ENCODE assay signal across 8 mouse cellular contexts in the genomic region with DNA sequence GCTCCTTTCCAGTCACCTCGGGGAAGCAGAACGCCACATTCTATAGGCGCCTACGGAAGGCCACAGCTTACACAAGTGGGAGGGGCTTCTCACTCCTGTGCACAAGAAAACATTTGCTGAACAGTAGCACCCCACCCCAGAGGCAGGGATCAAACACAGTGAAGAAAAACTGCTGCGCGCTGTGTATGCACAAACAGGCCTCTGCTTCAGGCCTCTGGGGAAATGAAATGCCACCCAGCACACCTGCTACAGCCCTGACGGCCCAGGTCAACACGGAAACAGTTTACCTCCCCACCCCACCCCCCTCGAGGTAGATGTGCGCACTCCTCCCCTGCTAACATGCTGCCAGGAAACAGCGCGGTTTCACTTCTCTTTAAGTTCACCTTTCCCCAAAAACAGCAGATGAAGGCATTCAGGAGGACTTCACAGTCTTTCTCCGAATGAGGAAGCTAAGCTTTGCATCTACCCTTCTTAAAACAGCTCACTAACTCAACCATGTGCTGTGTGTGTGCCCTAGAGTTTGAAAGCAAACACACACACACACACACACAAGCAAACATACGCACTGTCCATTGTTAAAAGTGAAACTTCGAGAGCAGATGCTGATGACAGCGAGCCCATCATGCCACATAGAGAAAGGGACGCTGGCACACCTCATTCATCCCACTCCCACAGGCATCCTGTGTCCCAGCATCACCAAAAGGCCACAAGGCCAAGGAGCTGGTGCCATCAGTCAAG. TPM values are rescaled to one million over a fixed set of nuclear protein-coding genes. Genes with fewer than 3 reads are reported as not detected.
DNase-seq lines count a peak whose midpoint lies in the region; ATAC-seq lines count a peak whose summit lies in the region.

No protein-coding gene starts in this region.

- H3K9ac ChIP-seq in neural tube, embryonic 13.5 days: no peak overlapping the region; the same call in 1 of the 2 replicates
- H3K9ac ChIP-seq in neural tube, embryonic 15.5 days (replicated peaks): no peak overlapping the region
- H3K9ac ChIP-seq in heart, embryonic 16.5 days (ENCODE audit: low read length): peak overlapping the region; percentile 62

- H3K4me2 ChIP-seq in neural tube, embryonic 13.5 days: no peak overlapping the region
- no peak overlapping the region for H3K4me2 ChIP-seq in neural tube, embryonic 15.5 days
- H3K4me2 ChIP-seq in heart, embryonic 16.5 days (ENCODE audit: low read depth, low read length): peak overlapping the region; percentile 54

- H3K4me3 ChIP-seq in neural tube, embryonic 13.5 days: no peak overlapping the region
- H3K4me3 ChIP-seq in neural tube, embryonic 15.5 days (replicated peaks): no peak overlapping the region
- peak overlapping the region; percentile 5 for H3K4me3 ChIP-seq in heart, embryonic 16.5 days (ENCODE audit: low read length)

- peaks cover 57% of the 10 kb centered on the region for H3K4me1 ChIP-seq in neural tube, embryonic 13.5 days (replicated peaks)
- peaks cover 60% of the 10 kb centered on the region for H3K4me1 ChIP-seq in neural tube, embryonic 15.5 days
- H3K4me1 ChIP-seq in heart, embryonic 16.5 days (ENCODE audit: control insufficient read depth, insufficient read depth, low read length): peaks cover 85% of the 10 kb centered on the region

- 0 out of 2 replicates have a peak, but pooled peaks have one; percentile 4 for ATAC-seq in neural tube, embryonic 13.5 days (ENCODE audit: low read depth)
- ATAC-seq in neural tube, embryonic 15.5 days (ENCODE audit: low FRiP score): no peak
- peak; percentile 15 for ATAC-seq in heart, embryonic 16.5 days (replicated peaks; ENCODE audit: extremely low read depth, insufficient read depth, low FRiP score)

- no peaks in the 10 kb centered on the region for H3K36me3 ChIP-seq in neural tube, embryonic 13.5 days
- H3K36me3 ChIP-seq in neural tube, embryonic 15.5 days: no peaks in the 10 kb centered on the region
- peaks cover 7% of the 10 kb centered on the region for H3K36me3 ChIP-seq in heart, embryonic 16.5 days (ENCODE audit: control insufficient read depth, insufficient read depth)

- H3K27me3 ChIP-seq in neural tube, embryonic 13.5 days: no peaks in the 10 kb centered on the region
- H3K27me3 ChIP-seq in neural tube, embryonic 15.5 days (replicated peaks): no peaks in the 10 kb centered on the region
- no peaks in the 10 kb centered on the region for H3K27me3 ChIP-seq in heart, embryonic 16.5 days (ENCODE audit: control insufficient read depth, insufficient read depth, low read length)

- peak; percentile 74 for DNase-seq in lung, postnatal 25 days (ENCODE audit: low spot score)
- DNase-seq in thymus, postnatal 14 days: peak; percentile 80
- DNase-seq in retina, embryonic 14.5 days (ENCODE audit: low spot score): no peak
- no peak for DNase-seq in adrenal gland, adult 2 months
- DNase-seq in adrenal gland, adult 18-20 months (ENCODE audit: low spot score in 2 of 2): no peak

- WGBS in neural tube, embryonic 13.5 days: 66% methylated on average over 17 of the region's 17 CpGs
- 64% methylated on average over 17 of the region's 17 CpGs for WGBS in neural tube, embryonic 15.5 days
- WGBS in heart, embryonic 16.5 days: 39% methylated on average over 17 of the region's 17 CpGs

- H3K27ac ChIP-seq in neural tube, embryonic 13.5 days (replicated peaks): peak overlapping the region; percentile 18; the same call in 1 of the 2 replicates
- H3K27ac ChIP-seq in neural tube, embryonic 15.5 days (replicated peaks): no peak overlapping the region
- H3K27ac ChIP-seq in heart, embryonic 16.5 days (ENCODE audit: low read length): peak overlapping the region; percentile 89

- no peaks in the 10 kb centered on the region for H3K9me3 ChIP-seq in neural tube, embryonic 13.5 days
- H3K9me3 ChIP-seq in neural tube, embryonic 15.5 days (replicated peaks): no peaks in the 10 kb centered on the region
- H3K9me3 ChIP-seq in heart, embryonic 16.5 days (replicated peaks; ENCODE audit: control insufficient read depth, low read length): peaks cover 2% of the 10 kb centered on the region; the same call in 1 of the 2 replicates

RNA-seq across cellular contexts. Expression of a gene that starts 13.7 kb away (rescaled TPM):
- polyA plus RNA-seq in neural tube, embryonic 13.5 days (2015; fragmentation: Nextera tagmentation; extraction: Ambion mirVana): 22.5 and 27.5 TPM in 2 replicates
- 15.2 and 22.0 TPM in 2 replicates for polyA plus RNA-seq in neural tube, embryonic 15.5 days (2015; fragmentation: Nextera tagmentation; extraction: Ambion mirVana)
- 36.6 and 38.6 TPM in 2 replicates for polyA plus RNA-seq in heart, embryonic 16.5 days (2015; fragmentation: Nextera tagmentation; extraction: Ambion mirVana)
- 100 to 1,000 TPM in 1 of 2 experiments, 10 to 100 TPM in 1; 94.2 to 129 TPM for total RNA-seq in adrenal gland, adult 2 months (2021)
- polyA plus RNA-seq in adrenal gland, adult 2 months (2012; rRNA removed): 23.8 and 34.2 TPM in 2 replicates
- total RNA-seq in adrenal gland, adult 18-20 months (2021): 100 to 1,000 TPM in 1 of 2 experiments, 10 to 100 TPM in 1; 82.2 to 121 TPM

Comparison
In these comparisons a context has a peak if more than half of its experiments do, and no peak if none do; other contexts are left out.
1. DNase-seq: peak in lung, postnatal 25 days (single experiment) and thymus, postnatal 14 days (single experiment); none in retina, embryonic 14.5 days (single experiment), adrenal gland, adult 2 months (single experiment) and adrenal gland, adult 18-20 months (0 of 2).